Mouse (Mus musculus) midbrain, embryonic 16.5 days (tissue): ENCODE data around the gene Atrx. TPM values are rescaled to one million over a fixed set of nuclear protein-coding genes. Genes with fewer than 3 reads are reported as not detected.

Experiments
- ATAC-seq: fragments of 200-750 bp; cut with Nextera tagmentation; 2 replicates; pipeline ENCODE4 v1.8.0; 2017; ENCODE audit warnings: moderate TSS enrichment
- H3K27ac ChIP-seq: fragments of 300-500 bp; sonication (generic); 2 replicates; pipeline ENCODE4 v1.5.1; 2014; ENCODE audit warnings: mild to moderate bottlenecking, low read length, mixed read lengths
- H3K27me3 ChIP-seq: fragments of 300-500 bp; sonication (generic); 2 replicates; pipeline ENCODE4 v1.6.1; 2014; ENCODE audit warnings: low read depth, low read length, mixed read lengths; ENCODE audit not compliant: control insufficient read depth, insufficient read depth
- H3K36me3 ChIP-seq: fragments of 300-500 bp; sonication (generic); 2 replicates; pipeline ENCODE4 v1.6.1; 2014; ENCODE audit warnings: mild to moderate bottlenecking, low read length, moderate library complexity, mixed read lengths; ENCODE audit not compliant: control insufficient read depth, insufficient read depth
- H3K4me1 ChIP-seq: fragments of 300-500 bp; sonication (generic); 2 replicates; pipeline ENCODE4 v1.6.1; 2014; ENCODE audit warnings: mild to moderate bottlenecking, low read length, mixed read lengths; ENCODE audit not compliant: control insufficient read depth, insufficient read depth
- H3K4me2 ChIP-seq: fragments of 300-500 bp; sonication (generic); 2 replicates; pipeline ENCODE4 v1.6.1; 2014; ENCODE audit warnings: mild to moderate bottlenecking, low read length, mixed read lengths
- H3K4me3 ChIP-seq: fragments of 300-500 bp; sonication (generic); 2 replicates; pipeline ENCODE4 v1.5.1; 2014; ENCODE audit warnings: low read depth, mild to moderate bottlenecking, low read length, moderate library complexity, mixed read lengths
- H3K9ac ChIP-seq: fragments of 300-500 bp; sonication (generic); 2 replicates; pipeline ENCODE4 v1.6.1; 2014; ENCODE audit warnings: low read depth, low read length, mixed read lengths
- H3K9me3 ChIP-seq: fragments of 300-500 bp; sonication (generic); replicated peaks from 2 replicates; pipeline ENCODE4 v1.6.1; 2014; ENCODE audit warnings: mild to moderate bottlenecking, low read length, mixed read lengths; ENCODE audit not compliant: control insufficient read depth, poor library complexity, severe bottlenecking
- WGBS: fragments of 180-500 bp; shearing (Covaris S2); extraction: QIAGEN DNeasy Blood & Tissue Kit; methylation state at CpG from one replicate; pipeline ENCODE4 v1.1.7; 2014; 5-methylcytosine and 5-hydroxymethylcytosine counted together
- polyA plus RNA-seq: library from polyadenylated mRNA; unstranded; fragments of >200 nt; fragmentation: Nextera tagmentation; extraction: Ambion mirVana; gene quantifications from 2 replicates; pipeline ENCODE4 v1.2.1, GENCODE M21; 2015

The Atrx gene
- polyA plus RNA-seq, 1 experiment from 2014 or later, result 262 TPM

DNA sequence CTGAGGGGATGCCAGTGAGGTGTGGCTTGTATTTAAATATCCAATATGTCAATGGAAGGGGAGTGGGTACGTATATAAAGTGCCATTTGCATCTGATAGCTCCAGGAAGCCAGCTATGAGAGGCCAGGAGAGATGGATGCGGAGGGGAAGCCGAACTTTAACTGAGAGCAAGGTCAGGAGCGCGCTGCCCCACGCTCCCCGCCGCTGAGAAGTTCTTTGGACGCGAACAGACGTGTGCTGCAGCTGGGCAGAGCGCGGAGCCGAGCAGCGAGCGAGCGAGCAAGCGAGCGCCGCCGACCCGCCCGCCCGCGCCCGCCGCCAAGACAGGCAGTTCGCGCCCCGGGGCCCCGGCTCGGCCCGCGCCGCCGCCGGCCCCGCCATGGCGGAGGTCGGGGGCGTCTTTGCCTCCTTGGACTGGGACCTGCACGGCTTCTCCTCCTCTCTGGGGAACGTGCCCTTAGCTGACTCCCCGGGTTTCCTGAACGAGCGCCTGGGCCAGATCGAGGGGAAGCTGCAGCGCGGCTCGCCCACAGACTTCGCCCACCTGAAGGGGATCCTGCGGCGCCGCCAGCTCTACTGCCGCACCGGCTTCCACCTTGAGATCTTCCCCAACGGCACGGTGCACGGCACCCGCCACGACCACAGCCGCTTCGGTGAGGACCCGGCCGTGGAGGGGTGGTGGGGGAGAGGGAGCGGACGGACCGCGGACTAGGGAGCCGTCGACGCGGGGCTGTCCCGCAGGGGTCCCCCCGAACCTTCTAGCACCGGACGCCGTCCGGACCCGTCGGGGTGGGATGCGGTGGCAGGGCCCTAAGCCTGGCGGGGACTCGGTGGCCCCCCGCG, 164.8 kb downstream of the Atrx start, which contains the start of gene Fgf16:
Gene Fgf16, plus strand, starts transcription at position 118 of the 843 bp plus-strand sequence.
- Histone ChIP-seq H3K27ac (no peak within 1 kb of the TSS), H3K9ac (peak within 1 kb of the TSS; percentile 46; the same call in 1 of the 2 replicates), H3K36me3 (no peaks in the 10 kb centered on the region), H3K4me2 (peak within 1 kb of the TSS; percentile 68), H3K4me1 (peaks cover 2% of the 10 kb centered on the region), H3K9me3 (no peaks in the 10 kb centered on the region), H3K4me3 (peak within 1 kb of the TSS; percentile 42), H3K27me3 (peaks cover 36% of the 10 kb centered on the region)
- ATAC-seq, result peak; percentile 66
- 14% methylated on average over 57 of the region's 86 CpGs for WGBS

DNA sequence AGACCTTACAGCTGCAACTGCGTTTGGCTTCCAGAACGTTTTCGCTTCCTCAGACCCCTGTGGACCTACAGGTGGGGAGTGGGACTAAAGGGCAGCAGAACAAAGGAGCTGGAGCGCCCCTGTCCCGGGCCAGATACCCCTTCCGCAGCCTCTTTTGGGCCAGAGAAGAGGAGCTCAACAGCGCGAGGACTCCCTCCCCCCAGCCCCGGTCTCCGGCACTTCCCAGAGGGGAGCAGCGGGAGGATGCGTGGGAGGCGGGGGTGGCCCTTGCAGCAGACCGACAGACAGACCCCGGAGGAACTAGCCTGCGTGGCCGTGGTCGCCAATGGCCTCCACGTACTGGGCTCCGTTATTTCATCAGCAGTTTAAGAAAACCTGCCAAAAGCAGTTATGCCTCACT, 165.6 kb downstream of the Atrx start:
- Histone ChIP-seq H3K27me3 (peaks cover 36% of the 10 kb centered on the region), H3K9ac (peak overlapping the region; percentile 46; the same call in 1 of the 2 replicates), H3K36me3 (no peaks in the 10 kb centered on the region), H3K9me3 (no peaks in the 10 kb centered on the region), H3K4me1 (peaks cover 2% of the 10 kb centered on the region), H3K27ac (no peak overlapping the region), H3K4me2 (peak overlapping the region; percentile 68), H3K4me3 (peak overlapping the region; percentile 42)
- peak; percentile 39; the same call in 1 of the 2 replicates for ATAC-seq
- WGBS, result 13% methylated on average over 17 of the region's 20 CpGs

DNA sequence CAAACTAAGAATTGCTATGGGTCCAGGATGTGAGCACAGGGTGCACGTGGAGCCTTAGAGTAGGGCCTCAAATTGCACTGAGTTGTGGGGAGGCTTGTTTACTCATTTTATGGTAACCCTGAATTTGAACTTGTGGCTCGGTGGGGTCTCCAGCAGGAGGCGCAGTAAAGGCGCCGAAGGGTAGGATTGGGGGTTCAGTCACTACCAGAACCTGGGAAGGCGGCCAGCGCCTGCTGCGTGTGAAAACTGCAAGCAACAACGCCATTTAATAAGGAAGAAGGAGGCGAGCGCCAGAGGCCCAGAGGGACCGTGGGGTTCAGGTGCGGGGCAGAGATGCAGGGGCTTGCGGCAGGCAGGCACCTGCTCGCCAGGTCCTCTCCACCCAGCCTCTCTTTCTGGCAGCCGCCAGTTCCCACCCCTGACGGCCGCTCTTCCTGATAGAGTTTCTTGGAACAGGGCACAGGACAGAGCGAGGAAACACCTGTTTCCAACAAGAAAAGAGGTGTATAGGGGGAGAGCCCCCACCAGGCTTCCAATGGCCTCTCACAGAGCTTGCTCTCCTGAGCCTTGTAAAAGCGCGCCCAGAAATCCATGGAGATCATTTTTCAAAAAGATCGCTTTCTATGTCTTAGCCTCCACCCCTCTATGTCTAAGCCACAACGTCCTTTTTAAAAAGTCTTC, 166.2 kb downstream of the Atrx start:
- peaks cover 2% of the 10 kb centered on the region for H3K4me1 ChIP-seq
- peak; percentile 12; the same call in 1 of the 2 replicates for ATAC-seq
- 21% methylated on average over 22 of the region's 23 CpGs for WGBS
- H3K4me2 ChIP-seq, result peak overlapping the region; percentile 68
- no peak overlapping the region for H3K27ac ChIP-seq
- H3K36me3 ChIP-seq, result no peaks in the 10 kb centered on the region
- H3K27me3 ChIP-seq, result peaks cover 36% of the 10 kb centered on the region
- no peaks in the 10 kb centered on the region for H3K9me3 ChIP-seq
- H3K4me3 ChIP-seq, result peak overlapping the region; percentile 42
- H3K9ac ChIP-seq, result 0 out of 2 replicates have a peak overlapping the region, but pooled peaks have one; percentile 46

Other genes with a start within 250 kb of the Atrx start
- not detected in 2 replicates for gene Fgf16, start 165.1 kb downstream of the Atrx start, polyA plus RNA-seq
- gene Magt1, start 82.5 kb upstream of the Atrx start, polyA plus RNA-seq, result 19.0 and 19.9 TPM in 2 replicates
- 344 and 380 TPM in 2 replicates for gene Cox7b, start 86.3 kb upstream of the Atrx start, polyA plus RNA-seq
- 13.9 and 15.4 TPM in 2 replicates for gene Atp7a, start 97.9 kb upstream of the Atrx start, polyA plus RNA-seq
- 0.19 and 0.24 TPM in 2 replicates for gene Tlr13, start 213.8 kb upstream of the Atrx start, polyA plus RNA-seq